Mouse (Mus musculus) ES-E14 (cell line): ENCODE results near the gene Adamtsl5.

Experiments used
- CHD2 ChIP-seq: IDR thresholded peaks from 2 replicates; pipeline ENCODE4 v1.6.1; 2014; ENCODE audit warnings: mild to moderate bottlenecking, low read depth, low read length, inconsistent platforms
- MAFK ChIP-seq: IDR thresholded peaks from 2 replicates; pipeline ENCODE4 v1.6.1; 2014; ENCODE audit warnings: mild to moderate bottlenecking, low read depth, low read length, inconsistent platforms; ENCODE audit not compliant: insufficient read depth
- ZC3H11A ChIP-seq: IDR thresholded peaks from 2 replicates; pipeline ENCODE4 v1.6.1; 2012; ENCODE audit warnings: low read depth, mild to moderate bottlenecking, inconsistent platforms, low read length, borderline replicate concordance
- ZNF384 ChIP-seq: IDR thresholded peaks from 2 replicates; pipeline ENCODE4 v1.6.1; 2012; ENCODE audit warnings: low read depth, low read length, inconsistent platforms

DNA sequence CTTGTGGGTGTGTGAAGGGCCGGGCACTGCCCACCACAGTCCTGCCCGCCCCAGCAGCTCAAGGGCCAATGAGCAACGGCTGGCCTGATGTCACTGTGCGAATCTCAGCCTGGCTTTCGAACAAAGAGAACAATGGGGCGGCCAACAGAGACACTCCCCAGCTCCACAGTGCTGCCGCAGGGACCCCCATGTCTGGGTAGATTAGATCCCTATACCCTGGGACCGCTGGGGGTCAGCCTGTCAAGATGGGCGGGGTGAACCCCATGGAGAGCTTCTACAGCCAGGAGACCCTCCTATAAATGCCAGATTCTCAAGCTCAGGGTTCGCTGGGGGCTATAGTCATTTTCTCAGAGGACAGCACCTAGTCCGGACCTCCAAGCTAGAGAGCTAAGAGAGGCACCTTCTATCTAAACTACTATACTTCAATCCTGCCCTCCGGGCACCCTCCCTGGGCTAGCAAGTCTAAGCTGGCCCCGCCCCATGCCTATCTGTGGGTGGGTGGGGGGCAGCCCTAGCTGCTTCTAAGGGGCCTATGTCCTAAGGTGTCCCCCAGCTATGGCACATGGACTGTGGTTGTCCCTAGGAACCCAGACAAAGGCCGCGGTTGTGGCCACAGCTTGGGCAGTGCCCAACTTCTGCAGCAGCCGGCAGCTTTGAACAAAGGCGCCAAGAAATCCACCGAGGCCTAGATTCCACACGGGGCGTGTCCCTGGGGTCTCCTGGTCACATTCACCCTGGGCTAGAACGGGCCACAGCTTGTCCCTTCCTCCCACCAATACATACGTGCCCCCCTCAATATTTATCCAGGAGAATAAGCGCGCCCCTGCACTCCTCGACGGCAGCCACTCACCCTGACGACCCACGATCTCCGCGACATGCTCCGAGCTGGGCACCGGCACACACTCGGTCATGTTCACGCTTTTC, 37.9 kb upstream of the Adamtsl5 start:
- no peak for TF ChIP-seq MAFK
- TF ChIP-seq CHD2: no peak
- no peak for TF ChIP-seq ZNF384
- TF ChIP-seq ZC3H11A: no peak
